Mouse (Mus musculus) midbrain, postnatal 0 days (tissue): ENCODE results near the gene Tatdn2. TPM values are rescaled to one million over a fixed set of nuclear protein-coding genes. Genes with fewer than 3 reads are reported as not detected.

Experiments
- ATAC-seq: fragments of 200-750 bp; cut with Nextera tagmentation; 2 replicates; pipeline ENCODE4 v1.8.0; 2017; ENCODE audit warnings: moderate number of reproducible peaks, mild to moderate bottlenecking, moderate TSS enrichment, moderate library complexity; ENCODE audit not compliant: low FRiP score
- DNase-seq: peaks from one replicate; pipeline ENCODE4 v3.0.0-alpha.2; 2015; ENCODE audit warnings: low spot score
- H3K27ac ChIP-seq: fragments of 300-500 bp; sonication (generic); 2 replicates; pipeline ENCODE4 v1.5.1; 2014; ENCODE audit warnings: low read depth, mild to moderate bottlenecking, low read length, mixed read lengths
- H3K27me3 ChIP-seq: fragments of 300-500 bp; sonication (generic); 2 replicates; pipeline ENCODE4 v1.6.1; 2014; ENCODE audit warnings: low read length, control low read depth, mixed read lengths; ENCODE audit not compliant: insufficient read depth
- H3K36me3 ChIP-seq: fragments of 300-500 bp; sonication (generic); 2 replicates; pipeline ENCODE4 v1.6.1; 2014; ENCODE audit warnings: low read length, control low read depth, mixed read lengths; ENCODE audit not compliant: insufficient read depth
- H3K4me1 ChIP-seq: fragments of 300-500 bp; sonication (generic); 2 replicates; pipeline ENCODE4 v1.6.1; 2014; ENCODE audit warnings: mild to moderate bottlenecking, control low read depth, antibody characterized with exemption, low read length, mixed read lengths; ENCODE audit not compliant: insufficient read depth
- H3K4me2 ChIP-seq: fragments of 300-500 bp; sonication (generic); 2 replicates; pipeline ENCODE4 v1.6.1; 2014; ENCODE audit warnings: low read depth, mild to moderate bottlenecking, low read length, mixed read lengths; ENCODE audit not compliant: poor library complexity, severe bottlenecking
- H3K4me3 ChIP-seq: fragments of 300-500 bp; sonication (generic); 2 replicates; pipeline ENCODE4 v1.5.1; 2014; ENCODE audit warnings: low read depth, mild to moderate bottlenecking, low read length, moderate library complexity
- H3K9ac ChIP-seq: fragments of 300-500 bp; sonication (generic); replicated peaks from 2 replicates; pipeline ENCODE4 v1.6.1; 2014; ENCODE audit warnings: mild to moderate bottlenecking, low read length, moderate library complexity, mixed read lengths; ENCODE audit not compliant: poor library complexity, severe bottlenecking
- H3K9me3 ChIP-seq: fragments of 300-500 bp; sonication (generic); 2 replicates; pipeline ENCODE4 v1.6.1; 2016; ENCODE audit warnings: low read length, control low read depth
- CTCF ChIP-seq: IDR thresholded peaks from 2 replicates; pipeline ENCODE4 v1.5.1; 2016; ENCODE audit warnings: antibody characterized with exemption, mild to moderate bottlenecking
- WGBS: fragments of 180-500 bp; shearing (Covaris S2); extraction: QIAGEN DNeasy Blood & Tissue Kit; methylation state at CpG from one replicate; pipeline ENCODE4 v1.1.7; 2014; 5-methylcytosine and 5-hydroxymethylcytosine counted together
- polyA plus RNA-seq: library from polyadenylated mRNA; unstranded; fragments of >200 nt; fragmentation: Nextera tagmentation; extraction: Ambion mirVana; gene quantifications from 2 replicates; pipeline ENCODE4 v1.2.1, GENCODE M21; 2015
- total RNA-seq: library from RNA; depleted of rRNA; stranded (reverse); fragments of >200 nt; gene quantifications from 2 replicates; pipeline ENCODE4 v1.2.3, GENCODE M21; 2014

Gene Tatdn2
- total and polyA plus RNA-seq, 2 experiments from 2014 or later, result 1.5 to 63.4 TPM

- no peak overlapping the region for H3K27ac ChIP-seq
- no peaks in the 10 kb centered on the region for H3K9me3 ChIP-seq
- no peak overlapping the region for H3K4me3 ChIP-seq
- no peak overlapping the region for H3K9ac ChIP-seq
- ATAC-seq (no peak), DNase-seq (no peak)
- 0 out of 2 replicates have a peak, but pooled peaks cover 3% of the 10 kb centered on the region for H3K4me1 ChIP-seq
- H3K4me2 ChIP-seq, result no peak overlapping the region
- no peak for TF ChIP-seq CTCF
- 36% methylated on average over 8 of the region's 8 CpGs for WGBS
- no peaks in the 10 kb centered on the region for H3K27me3 ChIP-seq
- H3K36me3 ChIP-seq, result no peaks in the 10 kb centered on the region
Measured at GRCm38 (mm10) chr6:113686551-113687125, 10.2 kb upstream of the Tatdn2 start.

GRCm38 (mm10) chr6:113690008-113690399 is 6.8 kb upstream of the Tatdn2 start:
- no peak overlapping the region for H3K4me2 ChIP-seq
- no peak overlapping the region for H3K4me3 ChIP-seq
- DNase-seq (no peak), ATAC-seq (no peak)
- H3K36me3 ChIP-seq, result no peaks in the 10 kb centered on the region
- no peak for TF ChIP-seq CTCF
- H3K9ac ChIP-seq, result no peak overlapping the region
- H3K4me1 ChIP-seq, result 0 out of 2 replicates have a peak, but pooled peaks cover 3% of the 10 kb centered on the region
- 28% methylated on average over 7 of the region's 7 CpGs for WGBS
- H3K27me3 ChIP-seq, result no peaks in the 10 kb centered on the region
- no peaks in the 10 kb centered on the region for H3K9me3 ChIP-seq
- H3K27ac ChIP-seq, result no peak overlapping the region

- TF ChIP-seq CTCF, result no peak
- 12% methylated on average over 14 of the region's 14 CpGs for WGBS
- Histone ChIP-seq H3K4me3 (no peak overlapping the region), H3K9ac (0 out of 2 replicates have a peak overlapping the region, but pooled peaks have one; percentile 2), H3K9me3 (no peaks in the 10 kb centered on the region), H3K36me3 (no peaks in the 10 kb centered on the region), H3K4me1 (0 out of 2 replicates have a peak, but pooled peaks cover 3% of the 10 kb centered on the region), H3K27ac (no peak overlapping the region), H3K4me2 (no peak overlapping the region), H3K27me3 (no peaks in the 10 kb centered on the region)
- DNase-seq (no peak), ATAC-seq (no peak)
Measured at GRCm38 (mm10) chr6:113690400-113691083, 6.3 kb upstream of the Tatdn2 start.

GRCm38 (mm10) chr6:113691084-113691462 is 5.8 kb upstream of the Tatdn2 start:
- 86% methylated on average over 4 of the region's 4 CpGs for WGBS
- Histone ChIP-seq H3K4me3 (no peak overlapping the region), H3K4me2 (no peak overlapping the region), H3K9me3 (no peaks in the 10 kb centered on the region), H3K36me3 (no peaks in the 10 kb centered on the region), H3K27me3 (no peaks in the 10 kb centered on the region), H3K9ac (no peak overlapping the region), H3K27ac (no peak overlapping the region), H3K4me1 (0 out of 2 replicates have a peak, but pooled peaks cover 3% of the 10 kb centered on the region)
- ATAC-seq (no peak), DNase-seq (no peak)
- no peak for TF ChIP-seq CTCF

- Histone ChIP-seq H3K4me1 (0 out of 2 replicates have a peak, but pooled peaks cover 3% of the 10 kb centered on the region), H3K4me2 (no peak overlapping the region), H3K9me3 (no peaks in the 10 kb centered on the region), H3K4me3 (no peak overlapping the region), H3K27me3 (no peaks in the 10 kb centered on the region), H3K9ac (no peak overlapping the region), H3K36me3 (no peaks in the 10 kb centered on the region), H3K27ac (no peak overlapping the region)
- DNase-seq, result no peak
- WGBS, result 84% methylated on average over 5 of the region's 5 CpGs
- no peak for ATAC-seq
- no peak for TF ChIP-seq CTCF
Measured at GRCm38 (mm10) chr6:113692661-113693133, 4.2 kb upstream of the Tatdn2 start.

GRCm38 (mm10) chr6:113693377-113693776 is 3.5 kb upstream of the Tatdn2 start:
- H3K4me2 ChIP-seq, result no peak overlapping the region
- 0 out of 2 replicates have a peak, but pooled peaks cover 6% of the 10 kb centered on the region for H3K4me1 ChIP-seq
- H3K9me3 ChIP-seq, result no peaks in the 10 kb centered on the region
- TF ChIP-seq CTCF, result no peak
- H3K36me3 ChIP-seq, result no peaks in the 10 kb centered on the region
- H3K4me3 ChIP-seq, result no peak overlapping the region
- 95% methylated on average over 5 of the region's 5 CpGs for WGBS
- no peak overlapping the region for H3K9ac ChIP-seq
- no peak overlapping the region for H3K27ac ChIP-seq
- DNase-seq (no peak), ATAC-seq (no peak)
- no peaks in the 10 kb centered on the region for H3K27me3 ChIP-seq
